Mouse (Mus musculus) bone marrow, adult 2 months (tissue): Measurements from ENCODE around the gene Ecel1.

Experiments
- CTCF ChIP-seq: fragments of 200-500 bp; IDR thresholded peaks from 2 replicates; pipeline ENCODE4 v1.5.1; 2011; ENCODE audit warnings: low read length, control low read depth; ENCODE audit not compliant: control insufficient read depth, insufficient read depth
- POLR2A ChIP-seq: fragments of 200-500 bp; IDR thresholded peaks from 2 replicates; pipeline ENCODE4 v1.6.1; 2011; ENCODE audit warnings: low read depth, mild to moderate bottlenecking, control low read depth, low read length, borderline replicate concordance; ENCODE audit not compliant: control insufficient read depth

DNA sequence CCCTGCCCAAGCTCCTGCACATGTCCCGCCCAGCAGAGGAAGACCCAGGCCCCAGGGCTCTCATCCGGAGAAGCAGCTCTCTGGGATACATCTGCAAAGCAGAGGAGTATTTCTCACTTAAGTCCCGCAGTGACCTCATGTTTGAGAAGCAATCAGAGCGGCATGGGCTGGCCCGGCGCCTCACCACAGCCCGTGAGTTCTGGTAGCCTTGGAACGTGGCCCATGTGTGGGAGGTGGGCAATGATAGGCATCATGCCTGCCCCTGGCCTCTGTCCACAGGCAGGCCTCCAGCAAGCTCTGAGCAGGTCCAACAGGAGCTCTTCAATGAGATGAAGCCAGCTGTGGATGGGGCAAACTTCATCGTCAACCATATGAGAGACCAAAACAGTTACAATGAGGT, 41.0 kb upstream of the Ecel1 start:
- TF ChIP-seq POLR2A (no peak), CTCF (no peak)
